Mouse (Mus musculus) CH12F3 (cell line): ENCODE measurements around the gene A730049H05Rik.

Experiments used
- in situ Hi-C: fragments of 300-500 bp; cut with MboI; formaldehyde crosslinking; loops from 2 replicates; pipeline ENCODE4 v1.14.3; 2020; ENCODE audit warnings: low sequenced_read_pairs

The A730049H05Rik gene

DNA sequence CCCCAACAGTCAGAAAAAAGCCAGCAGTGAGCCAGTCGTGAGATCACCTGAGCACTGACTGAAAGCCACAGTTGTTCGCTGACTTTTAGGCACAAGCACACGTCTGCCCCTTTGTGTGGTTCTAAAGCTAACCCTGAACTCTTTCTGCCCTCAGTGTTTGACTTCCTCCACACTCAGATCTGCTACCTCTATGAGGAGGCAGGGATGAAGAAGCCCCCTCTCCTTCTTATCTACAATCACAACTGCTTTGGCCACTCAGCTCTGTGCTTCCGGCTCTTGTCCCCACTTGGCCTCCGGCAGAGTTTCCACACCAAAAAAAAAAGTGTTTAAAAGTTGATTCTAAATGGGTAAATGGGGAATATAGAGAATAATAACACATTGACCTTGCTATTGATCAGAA lies 59.8 kb downstream of the A730049H05Rik start:
- in situ Hi-C loops = no loop called here

DNA sequence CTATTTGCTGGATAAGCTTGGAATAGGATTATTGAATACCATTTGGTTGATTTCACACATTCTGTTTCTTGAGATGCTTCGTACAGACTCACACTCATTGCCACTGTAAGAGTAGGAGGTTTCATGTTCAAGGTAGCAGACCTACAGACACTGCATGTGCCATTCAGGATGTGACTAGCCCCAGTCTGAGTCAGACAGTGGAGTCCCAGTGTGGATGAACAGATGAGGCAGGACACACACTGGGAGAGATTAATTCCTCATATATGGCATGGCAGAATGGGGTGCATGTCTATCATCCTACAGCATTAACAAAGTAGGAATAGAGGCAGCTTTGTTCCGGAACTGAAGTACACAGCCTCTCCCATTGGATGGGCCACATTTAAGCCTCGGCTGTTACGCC lies 61.0 kb downstream of the A730049H05Rik start:
- in situ Hi-C loops = no loop called here

GRCm38 (mm10) chr6:92878771-92879170 lies 62.5 kb downstream of the A730049H05Rik start:
- in situ Hi-C loops = no loop called here

GRCm38 (mm10) chr6:92879700-92880265 lies 63.5 kb downstream of the A730049H05Rik start:
- in situ Hi-C loops = no loop called here

DNA sequence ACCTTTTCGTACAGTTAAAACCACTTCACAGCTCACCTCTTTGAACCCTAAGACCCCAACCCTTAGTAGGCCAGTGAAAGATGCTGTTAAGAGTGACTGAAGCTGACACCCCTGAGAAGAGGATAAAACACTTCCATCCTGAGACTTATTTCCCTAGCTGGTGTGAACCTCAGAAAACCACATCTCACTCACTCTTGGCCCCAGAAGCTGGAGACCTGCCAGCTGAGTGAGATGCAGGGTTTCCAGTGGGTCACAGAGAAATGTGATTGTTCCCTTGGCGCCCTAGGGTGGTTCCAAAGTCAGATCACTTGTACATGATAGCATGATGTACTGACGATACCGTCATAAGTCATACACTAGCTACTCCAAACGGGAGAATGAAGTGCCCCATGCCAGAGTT lies 66.2 kb downstream of the A730049H05Rik start:
- in situ Hi-C loops = no loop called here

DNA sequence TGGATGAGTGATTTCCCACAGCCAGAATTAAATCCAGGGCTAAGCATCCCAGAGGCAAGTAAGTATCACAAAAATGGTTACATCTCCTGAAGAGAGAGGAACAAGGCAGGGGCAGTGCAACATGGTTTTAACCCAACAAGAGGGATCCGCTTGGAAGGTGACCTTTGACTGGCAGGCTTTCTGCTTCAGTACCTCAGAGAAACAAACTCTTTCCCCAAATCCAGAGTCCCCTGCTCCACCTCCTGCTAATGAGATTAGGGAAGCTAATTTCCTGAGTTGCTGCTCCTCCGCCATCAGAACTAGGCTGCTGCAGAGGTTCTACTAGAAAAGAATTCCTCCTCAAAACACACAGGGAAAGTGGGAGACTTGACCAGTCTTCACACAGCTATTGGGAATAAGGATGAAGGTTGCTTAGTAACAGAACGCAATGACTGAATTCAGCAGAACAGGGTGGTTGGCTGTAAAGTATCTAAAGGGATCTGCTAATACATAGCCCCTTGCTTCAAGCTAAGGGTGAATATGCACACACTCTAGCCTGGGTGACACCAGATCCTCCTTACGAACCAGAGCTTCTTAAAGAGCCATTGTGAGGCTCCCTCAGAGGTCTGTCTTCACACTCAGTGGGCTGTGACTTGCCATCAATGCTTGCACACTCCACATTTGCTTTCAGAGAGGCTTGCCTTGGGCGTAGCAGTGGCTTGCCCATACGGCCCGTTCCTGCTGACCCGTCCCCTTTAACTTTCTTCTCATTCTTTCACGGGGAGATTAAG lies 67.0 kb downstream of the A730049H05Rik start:
- in situ Hi-C loops = no loop called here

DNA sequence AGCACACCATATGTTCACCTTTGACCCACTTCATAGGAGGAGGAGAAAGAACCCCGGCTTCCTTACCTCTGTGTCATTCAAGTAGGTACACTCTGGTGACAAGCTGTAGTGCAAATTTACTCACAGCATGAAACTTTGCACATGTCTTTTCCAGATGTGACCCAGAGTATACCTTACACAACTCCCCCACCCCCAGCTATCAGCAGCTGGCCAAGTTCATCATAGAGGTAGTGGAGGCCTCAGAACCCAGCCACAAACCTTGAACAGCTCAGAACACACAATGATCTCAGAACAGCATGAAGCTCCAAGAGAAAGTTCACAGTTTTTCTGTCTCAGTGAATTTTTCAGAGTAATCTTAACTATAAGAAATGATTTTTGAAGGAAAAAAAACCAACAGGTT lies 75.3 kb downstream of the A730049H05Rik start:
- in situ Hi-C loops = no loop called here
